Mouse (Mus musculus): Measurements from ENCODE around the gene Ank2. TPM values are rescaled to one million over a fixed set of nuclear protein-coding genes. Genes with fewer than 3 reads are reported as not detected.

Gene Ank2
- polyA plus RNA-seq, 1 experiment from 2014 or later, result 49.5 TPM

GRCm38 (mm10) chr3:127512794-127513335 is 13.7 kb upstream of the Ank2 start:
- no peak overlapping the region for H3K4me3 ChIP-seq (ENCODE audit: control insufficient read depth in 1 of 2, insufficient read depth in 1 of 2, low read depth in 1 of 2, low read length in 2 of 2)
- no peak for ATAC-seq (ENCODE audit: insufficient number of reproducible peaks, insufficient read depth, low FRiP score, low read depth)
- no peaks in the 10 kb centered on the region for H3K4me1 ChIP-seq (ENCODE audit: control insufficient read depth in 2 of 2, insufficient read depth in 2 of 2, low read length in 2 of 2)
- no peaks in the 10 kb centered on the region for H3K27me3 ChIP-seq (ENCODE audit: control insufficient read depth, insufficient read depth, low read length)
- no peaks in the 10 kb centered on the region for H3K9me3 ChIP-seq (ENCODE audit: control insufficient read depth, low read length)
- H3K4me2 ChIP-seq (ENCODE audit: low read length), result no peak overlapping the region
- no peak overlapping the region for H3K9ac ChIP-seq (ENCODE audit: low read length)
- H3K27ac ChIP-seq (replicated peaks in 1 of 2; ENCODE audit: control insufficient read depth in 1 of 2, insufficient read depth in 1 of 2, low read depth in 2 of 2, low read length in 2 of 2), result no peak overlapping the region
- 67% methylated on average over 15 of the region's 15 CpGs for WGBS
- no peaks in the 10 kb centered on the region for H3K36me3 ChIP-seq (ENCODE audit: control insufficient read depth, insufficient read depth, low read length)

- Histone ChIP-seq H3K4me3 (ENCODE audit: control insufficient read depth in 1 of 2, insufficient read depth in 1 of 2, low read depth in 1 of 2, low read length in 2 of 2) (no peak overlapping the region), H3K9ac (ENCODE audit: low read length) (no peak overlapping the region), H3K9me3 (ENCODE audit: control insufficient read depth, low read length) (no peaks in the 10 kb centered on the region), H3K27ac (replicated peaks in 1 of 2; ENCODE audit: control insufficient read depth in 1 of 2, insufficient read depth in 1 of 2, low read depth in 2 of 2, low read length in 2 of 2) (no peak overlapping the region), H3K4me2 (ENCODE audit: low read length) (no peak overlapping the region), H3K4me1 (ENCODE audit: control insufficient read depth in 2 of 2, insufficient read depth in 2 of 2, low read length in 2 of 2) (no peaks in the 10 kb centered on the region), H3K36me3 (ENCODE audit: control insufficient read depth, insufficient read depth, low read length) (no peaks in the 10 kb centered on the region), H3K27me3 (ENCODE audit: control insufficient read depth, insufficient read depth, low read length) (no peaks in the 10 kb centered on the region)
- no peak for ATAC-seq (ENCODE audit: insufficient number of reproducible peaks, insufficient read depth, low FRiP score, low read depth)
- whole genome bisulfite sequencing, result 73% methylated on average over 12 of the region's 12 CpGs
These were observed 12.9 kb upstream of the Ank2 start for GRCm38 (mm10) chr3:127511786-127512746.

- WGBS, result 67% methylated on average over 15 of the region's 15 CpGs
- Histone ChIP-seq H3K4me2 (ENCODE audit: low read length) (no peak overlapping the region), H3K9ac (ENCODE audit: low read length) (no peak overlapping the region), H3K27me3 (ENCODE audit: control insufficient read depth, insufficient read depth, low read length) (no peaks in the 10 kb centered on the region), H3K4me3 (ENCODE audit: control insufficient read depth in 1 of 2, insufficient read depth in 1 of 2, low read depth in 1 of 2, low read length in 2 of 2) (no peak overlapping the region), H3K36me3 (ENCODE audit: control insufficient read depth, insufficient read depth, low read length) (no peaks in the 10 kb centered on the region), H3K9me3 (ENCODE audit: control insufficient read depth, low read length) (no peaks in the 10 kb centered on the region), H3K27ac (replicated peaks in 1 of 2; ENCODE audit: control insufficient read depth in 1 of 2, insufficient read depth in 1 of 2, low read depth in 2 of 2, low read length in 2 of 2) (no peak overlapping the region), H3K4me1 (ENCODE audit: control insufficient read depth in 2 of 2, insufficient read depth in 2 of 2, low read length in 2 of 2) (no peaks in the 10 kb centered on the region)
- no peak for ATAC-seq (ENCODE audit: insufficient number of reproducible peaks, insufficient read depth, low FRiP score, low read depth)
These were observed 9.0 kb upstream of the Ank2 start for GRCm38 (mm10) chr3:127507878-127508783.

GRCm38 (mm10) chr3:127498197-127498741 is 881 bp downstream of the Ank2 start:
- Histone ChIP-seq H3K4me1 (ENCODE audit: control insufficient read depth in 2 of 2, insufficient read depth in 2 of 2, low read length in 2 of 2) (peaks cover 4 to 8% of the 10 kb centered on the region in 2 experiments), H3K4me3 (ENCODE audit: control insufficient read depth in 1 of 2, insufficient read depth in 1 of 2, low read depth in 1 of 2, low read length in 2 of 2) (peak overlapping the region; percentile 61 to 62), H3K9me3 (ENCODE audit: control insufficient read depth, low read length) (no peaks in the 10 kb centered on the region), H3K4me2 (ENCODE audit: low read length) (peak overlapping the region; percentile 97), H3K36me3 (ENCODE audit: control insufficient read depth, insufficient read depth, low read length) (no peaks in the 10 kb centered on the region), H3K9ac (ENCODE audit: low read length) (peak overlapping the region; percentile 81), H3K27ac (replicated peaks in 1 of 2; ENCODE audit: control insufficient read depth in 1 of 2, insufficient read depth in 1 of 2, low read depth in 2 of 2, low read length in 2 of 2) (peak overlapping the region in 1 of 2 experiments; percentile 31; a peak in 1 of 4 replicates), H3K27me3 (ENCODE audit: control insufficient read depth, insufficient read depth, low read length) (peaks cover 7% of the 10 kb centered on the region; the same call in 1 of the 2 replicates)
- WGBS, result 1% methylated on average over 22 of the region's 23 CpGs
- ATAC-seq (ENCODE audit: insufficient number of reproducible peaks, insufficient read depth, low FRiP score, low read depth), result peak; percentile 66; the same call in 1 of the 2 replicates

- Histone ChIP-seq H3K27me3 (ENCODE audit: control insufficient read depth, insufficient read depth, low read length) (no peaks in the 10 kb centered on the region), H3K27ac (replicated peaks in 1 of 2; ENCODE audit: control insufficient read depth in 1 of 2, insufficient read depth in 1 of 2, low read depth in 2 of 2, low read length in 2 of 2) (no peak overlapping the region), H3K36me3 (ENCODE audit: control insufficient read depth, insufficient read depth, low read length) (no peaks in the 10 kb centered on the region), H3K4me2 (ENCODE audit: low read length) (no peak overlapping the region), H3K4me1 (ENCODE audit: control insufficient read depth in 2 of 2, insufficient read depth in 2 of 2, low read length in 2 of 2) (peaks cover 0 to 1% of the 10 kb centered on the region in 2 experiments; a peak in 1 of 4 replicates), H3K4me3 (ENCODE audit: control insufficient read depth in 1 of 2, insufficient read depth in 1 of 2, low read depth in 1 of 2, low read length in 2 of 2) (no peak overlapping the region), H3K9ac (ENCODE audit: low read length) (no peak overlapping the region), H3K9me3 (ENCODE audit: control insufficient read depth, low read length) (no peaks in the 10 kb centered on the region)
- ATAC-seq (ENCODE audit: insufficient number of reproducible peaks, insufficient read depth, low FRiP score, low read depth), result no peak
- 82% methylated on average over 3 of the region's 3 CpGs for WGBS
These were observed 6.5 kb downstream of the Ank2 start for GRCm38 (mm10) chr3:127492663-127493062.

- peaks cover 2 to 6% of the 10 kb centered on the region in 2 experiments; a peak in 1 of 4 replicates for H3K4me1 ChIP-seq (ENCODE audit: control insufficient read depth in 2 of 2, insufficient read depth in 2 of 2, low read length in 2 of 2)
- no peak overlapping the region for H3K27ac ChIP-seq (replicated peaks in 1 of 2; ENCODE audit: control insufficient read depth in 1 of 2, insufficient read depth in 1 of 2, low read depth in 2 of 2, low read length in 2 of 2)
- no peak for ATAC-seq (ENCODE audit: insufficient number of reproducible peaks, insufficient read depth, low FRiP score, low read depth)
- no peak overlapping the region for H3K4me3 ChIP-seq (ENCODE audit: control insufficient read depth in 1 of 2, insufficient read depth in 1 of 2, low read depth in 1 of 2, low read length in 2 of 2)
- H3K36me3 ChIP-seq (ENCODE audit: control insufficient read depth, insufficient read depth, low read length), result no peaks in the 10 kb centered on the region
- H3K27me3 ChIP-seq (ENCODE audit: control insufficient read depth, insufficient read depth, low read length), result no peaks in the 10 kb centered on the region
- 83% methylated on average over 7 of the region's 7 CpGs for WGBS
- H3K4me2 ChIP-seq (ENCODE audit: low read length), result no peak overlapping the region
- H3K9me3 ChIP-seq (ENCODE audit: control insufficient read depth, low read length), result no peaks in the 10 kb centered on the region
- H3K9ac ChIP-seq (ENCODE audit: low read length), result no peak overlapping the region
These were observed 11.8 kb downstream of the Ank2 start for GRCm38 (mm10) chr3:127487302-127487701.

- WGBS, result 85% methylated on average over 10 of the region's 10 CpGs
- H3K4me3 ChIP-seq (ENCODE audit: control insufficient read depth in 1 of 2, insufficient read depth in 1 of 2, low read depth in 1 of 2, low read length in 2 of 2), result no peak overlapping the region
These were observed 14.0 kb downstream of the Ank2 start for GRCm38 (mm10) chr3:127485174-127485573.

More at GRCm38 (mm10) chr3:127485174-127485573, 14.0 kb downstream of the Ank2 start:
- Histone ChIP-seq H3K27ac (replicated peaks in 1 of 2; ENCODE audit: control insufficient read depth in 1 of 2, insufficient read depth in 1 of 2, low read depth in 2 of 2, low read length in 2 of 2) (no peak overlapping the region), H3K4me2 (ENCODE audit: low read length) (no peak overlapping the region), H3K36me3 (ENCODE audit: control insufficient read depth, insufficient read depth, low read length) (no peaks in the 10 kb centered on the region), H3K27me3 (ENCODE audit: control insufficient read depth, insufficient read depth, low read length) (no peaks in the 10 kb centered on the region), H3K9ac (ENCODE audit: low read length) (no peak overlapping the region), H3K9me3 (ENCODE audit: control insufficient read depth, low read length) (no peaks in the 10 kb centered on the region), H3K4me1 (ENCODE audit: control insufficient read depth in 2 of 2, insufficient read depth in 2 of 2, low read length in 2 of 2) (peaks cover 2 to 6% of the 10 kb centered on the region in 2 experiments; a peak in 1 of 4 replicates)
- no peak for ATAC-seq (ENCODE audit: insufficient number of reproducible peaks, insufficient read depth, low FRiP score, low read depth)

Measured in heart, embryonic 14.5 days (tissue).